Mouse (Mus musculus) gastrocnemius, postnatal 25 days (tissue): ENCODE results near the gene Aspa. TPM values are rescaled to one million over a fixed set of nuclear protein-coding genes. Genes with fewer than 3 reads are reported as not detected.
A peak's percentile ranks its signal among the peaks of the same experiment; 100 is the strongest.
"Not testable (repeated sequence)": the region's sequence is repeated elsewhere in the genome, so short reads cannot be mapped to it uniquely, and the experiment has no call there.

Source experiments
- DNase-seq: peaks from one replicate; pipeline ENCODE4 v3.0.0; 2022
- long read RNA-seq, 2 experiments: library from polyadenylated mRNA; stranded (forward); transcript quantifications; one replicate each; pipeline ENCODE4 v2.0.0; 2021
- total RNA-seq, 2 experiments: library from RNA; stranded (reverse); gene quantifications; 1 replicate in 1 of 2; 2 replicates in 1 of 2; pipeline ENCODE4 v1.2.3; 2021

The Aspa gene
- total RNA-seq, result 1 to 10 TPM; 1.8 to 4.8 TPM
- long read RNA-seq, experiment 1, partial matches to known transcripts, result 0 of 1 reads
- long read RNA-seq, experiment 1, other reads (novel, unspliced or antisense), result 1 of 1 reads
- long read RNA-seq, experiment 2, partial matches to known transcripts, result 0 of 3 reads
- long read RNA-seq, experiment 2, other reads (novel, unspliced or antisense), result 0 of 3 reads

- no peak for DNase-seq
Measured at GRCm38 (mm10) chr11:73329442-73329841, at the start of gene Aspa, which contains the start of the genes Gm49340 and Spata22. Gene Aspa, minus strand, starts transcription at chr11:73329596. Gene Gm49340, plus strand, starts transcription at chr11:73329741. Gene Spata22, plus strand, starts transcription at chr11:73329741.

- DNase-seq, result no peak
Measured at GRCm38 (mm10) chr11:73370946-73371345, 41.5 kb upstream of the Aspa start, which contains the start of gene Olfr376. Gene Olfr376, plus strand, starts transcription at chr11:73371246.

GRCm38 (mm10) chr11:73350483-73350882 lies 21.1 kb upstream of the Aspa start, which contains the start of gene Olfr20:
Gene Olfr20, plus strand, starts transcription at chr11:73350783.
- DNase-seq, result no peak

- DNase-seq, result no peak
Measured at GRCm38 (mm10) chr11:73336919-73337318, 7.5 kb upstream of the Aspa start.

- no peak for DNase-seq
Measured at GRCm38 (mm10) chr11:73333357-73333756, 4.0 kb upstream of the Aspa start.

GRCm38 (mm10) chr11:73327361-73327760 lies 2.0 kb downstream of the Aspa start:
- no peak for DNase-seq

- DNase-seq, result no peak
Measured at GRCm38 (mm10) chr11:73326485-73326886, 2.9 kb downstream of the Aspa start.

GRCm38 (mm10) chr11:73323906-73324830 lies 5.2 kb downstream of the Aspa start:
- no peak for DNase-seq

GRCm38 (mm10) chr11:73321064-73321463 lies 8.3 kb downstream of the Aspa start:
- DNase-seq, result not testable (repeated sequence)

- not testable (repeated sequence) for DNase-seq
Measured at GRCm38 (mm10) chr11:73318581-73318980, 10.8 kb downstream of the Aspa start.

GRCm38 (mm10) chr11:73315961-73316360 lies 13.4 kb downstream of the Aspa start:
- no peak for DNase-seq

GRCm38 (mm10) chr11:73303123-73303522 lies 26.3 kb downstream of the Aspa start:
- no peak for DNase-seq

GRCm38 (mm10) chr11:73289621-73290020 lies 39.8 kb downstream of the Aspa start:
- DNase-seq, result no peak

- DNase-seq, result no peak
Measured at GRCm38 (mm10) chr11:73284351-73284750, 45.0 kb downstream of the Aspa start.

GRCm38 (mm10) chr11:73283926-73284325 lies 45.5 kb downstream of the Aspa start:
- DNase-seq, result no peak

- DNase-seq, result no peak
Measured at GRCm38 (mm10) chr11:73283369-73283768, 46.0 kb downstream of the Aspa start.

- peak; percentile 43 for DNase-seq
Measured at GRCm38 (mm10) chr11:73281528-73282027, 47.8 kb downstream of the Aspa start.

- no peak for DNase-seq
Measured at GRCm38 (mm10) chr11:73280710-73281109, 48.7 kb downstream of the Aspa start.

- peak; percentile 47 for DNase-seq
Measured at GRCm38 (mm10) chr11:73274821-73275220, 54.6 kb downstream of the Aspa start.

GRCm38 (mm10) chr11:73267267-73267666 lies 62.1 kb downstream of the Aspa start, which contains the start of gene Trpv3:
Gene Trpv3, plus strand, starts transcription at chr11:73267388.
- DNase-seq, result no peak

- DNase-seq, result no peak
Measured at GRCm38 (mm10) chr11:73261385-73261784, 68.0 kb downstream of the Aspa start.

- DNase-seq, result no peak
Measured at GRCm38 (mm10) chr11:73260457-73260856, 68.9 kb downstream of the Aspa start.

GRCm38 (mm10) chr11:73258664-73259063 lies 70.7 kb downstream of the Aspa start:
- DNase-seq, result no peak
